Mouse (Mus musculus): ENCODE results near the gene Naxe.

Naxe gene

DNA sequence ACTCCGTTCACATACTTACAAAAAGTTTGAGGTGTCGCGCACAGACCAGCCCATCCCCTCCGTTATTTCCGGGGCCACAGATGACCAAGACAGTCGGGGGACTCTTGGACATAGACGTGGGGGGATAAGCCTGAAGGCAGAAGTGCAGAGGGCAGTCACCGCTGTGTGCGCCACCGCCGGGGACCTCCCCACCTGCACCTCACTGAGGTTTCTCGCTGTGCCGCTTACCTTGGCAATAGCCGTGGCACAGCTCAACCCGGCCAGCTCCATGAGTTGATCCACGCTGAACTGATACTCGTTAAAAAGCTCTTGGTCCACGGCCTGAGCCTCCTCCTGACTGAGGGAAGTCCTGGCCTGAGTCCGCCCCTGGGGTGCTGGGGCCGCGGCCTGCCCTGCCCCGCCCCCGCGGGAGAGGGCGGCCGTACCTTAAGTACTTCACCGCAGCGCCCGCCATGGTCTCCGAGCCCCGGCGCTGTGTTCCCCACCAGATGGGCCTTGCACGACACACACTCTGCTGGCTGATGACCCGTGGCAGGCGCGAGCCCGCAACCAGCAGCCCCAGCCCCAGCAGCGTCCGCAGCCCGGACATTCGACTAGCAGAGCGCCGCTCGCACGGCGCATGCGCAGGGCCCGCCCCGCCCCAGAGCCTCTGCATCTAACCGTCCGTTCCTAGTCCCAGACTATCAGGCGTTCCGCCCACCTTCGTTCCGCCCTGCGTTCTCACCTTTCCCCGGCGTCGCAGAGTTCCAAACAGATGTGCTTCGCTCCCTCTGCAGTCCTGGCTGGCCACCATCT, at the start of gene Naxe:
TSS of gene Naxe (minus strand) at position 594 of the 795 bp plus-strand sequence.
- DNase-seq (ENCODE audit: low read depth, low spot score) = peak; percentile 78

DNA sequence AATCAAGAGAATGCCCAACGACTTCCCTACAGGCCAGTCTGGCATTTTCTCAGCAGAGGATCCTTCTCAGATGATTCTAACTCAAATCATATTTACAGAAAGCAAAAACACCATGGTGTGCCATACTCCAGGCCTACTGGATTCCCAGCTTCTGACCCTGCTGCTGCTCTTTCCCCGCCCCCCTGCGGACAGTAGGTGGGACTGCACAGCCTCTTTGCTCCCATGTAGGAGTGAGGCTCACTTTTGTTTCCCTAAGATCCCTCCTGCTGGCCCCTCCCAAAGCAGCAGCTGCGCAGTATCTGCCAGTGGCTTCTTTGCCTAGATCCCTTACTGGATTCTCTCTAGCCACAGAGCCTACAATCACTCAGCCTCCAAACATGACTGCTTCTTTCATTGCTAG, 47.8 kb upstream of the Naxe start:
- no peak for DNase-seq (ENCODE audit: low read depth, low spot score)

DNA sequence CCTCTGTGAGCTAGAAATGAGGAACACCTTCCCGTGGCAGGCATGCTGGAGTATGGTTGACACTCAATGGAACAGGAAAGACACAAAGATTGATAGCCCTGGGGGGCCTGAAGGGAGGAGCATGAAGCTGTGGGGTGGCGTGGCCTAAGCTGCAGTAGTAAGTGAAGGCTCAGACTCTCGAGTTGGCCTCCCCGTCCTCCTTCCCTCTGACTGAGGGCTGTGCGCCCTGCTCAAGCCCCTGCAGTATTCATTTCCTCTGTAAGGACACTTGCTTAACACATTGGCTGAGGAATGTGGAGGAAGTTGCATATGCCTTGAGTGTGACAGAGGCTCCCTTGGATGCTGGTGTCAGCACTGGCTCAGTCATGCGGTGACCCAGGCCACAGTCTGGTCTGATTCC, 44.3 kb upstream of the Naxe start:
- DNase-seq (ENCODE audit: low read depth, low spot score) = no peak

GRCm38 (mm10) chr3:88102196-88102595, 43.9 kb upstream of the Naxe start:
- no peak for DNase-seq (ENCODE audit: low read depth, low spot score)

- DNase-seq (ENCODE audit: low read depth, low spot score) = no peak
Observed at GRCm38 (mm10) chr3:88101736-88102135, 43.4 kb upstream of the Naxe start.

- no peak for DNase-seq (ENCODE audit: low read depth, low spot score)
Observed at GRCm38 (mm10) chr3:88100251-88100650, 42.0 kb upstream of the Naxe start.

DNA sequence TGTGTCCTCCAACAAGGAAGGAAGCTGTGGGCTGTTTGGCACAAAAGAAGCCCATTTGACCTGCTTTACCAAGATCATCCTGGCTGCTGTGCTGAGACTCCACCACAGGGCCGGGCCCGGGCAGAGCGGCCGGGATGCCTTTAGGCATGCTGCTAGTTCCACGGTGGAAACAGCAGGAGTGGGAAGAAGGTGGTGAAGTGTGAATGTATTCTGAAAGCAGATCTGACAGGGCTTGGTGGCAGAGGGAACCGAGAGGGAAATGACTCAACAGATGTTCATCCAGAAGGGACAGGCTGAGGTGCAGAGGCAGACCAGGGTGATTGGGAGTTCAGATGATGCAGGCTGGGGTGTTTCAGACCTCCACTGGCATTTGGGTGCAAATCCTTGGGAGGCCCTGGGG, 39.4 kb upstream of the Naxe start:
- no peak for DNase-seq (ENCODE audit: low read depth, low spot score)

DNA sequence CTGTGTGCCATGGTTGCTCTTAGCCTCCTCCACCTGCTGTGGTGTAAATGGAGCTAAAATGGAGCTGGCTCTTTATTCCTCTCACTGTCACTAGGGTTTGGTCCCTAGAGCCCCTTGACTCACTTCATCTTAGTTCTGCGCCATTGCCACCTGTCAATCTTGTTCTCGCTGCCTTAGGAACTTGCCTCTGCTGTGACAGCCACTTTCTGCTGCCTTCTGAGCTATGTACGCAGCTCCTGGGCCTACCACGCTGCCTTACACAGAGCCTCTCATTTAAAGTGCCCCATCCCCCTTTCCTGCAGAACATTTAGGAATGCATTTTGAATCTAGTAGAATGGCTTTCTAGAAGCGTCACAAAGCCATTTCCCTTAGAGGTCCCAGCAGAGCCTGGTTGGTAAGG, 35.8 kb upstream of the Naxe start:
- no peak for DNase-seq (ENCODE audit: low read depth, low spot score)

GRCm38 (mm10) chr3:88090616-88091015, 32.3 kb upstream of the Naxe start:
- DNase-seq (ENCODE audit: low read depth, low spot score) = no peak

DNA sequence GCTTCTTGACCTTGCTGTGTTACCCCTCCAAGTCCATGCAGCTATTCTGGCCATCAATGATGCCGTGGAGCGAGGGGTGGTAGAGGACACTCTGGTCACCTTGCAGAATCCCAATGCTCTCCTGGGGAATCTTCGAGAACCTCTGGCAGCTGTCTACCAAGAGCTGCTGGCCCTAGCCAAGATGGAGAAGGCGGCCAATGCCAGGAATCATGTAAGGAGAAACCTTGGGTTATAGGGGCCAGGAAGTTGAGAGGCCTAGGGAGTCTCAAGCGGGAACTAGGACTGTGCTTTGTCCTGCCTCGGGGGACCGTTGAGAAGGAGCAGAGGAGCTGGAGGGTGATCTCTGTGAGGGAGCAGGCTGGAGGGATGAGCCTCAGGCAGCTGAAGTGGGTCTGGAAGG, 31.8 kb upstream of the Naxe start:
- no peak for DNase-seq (ENCODE audit: low read depth, low spot score)

DNA sequence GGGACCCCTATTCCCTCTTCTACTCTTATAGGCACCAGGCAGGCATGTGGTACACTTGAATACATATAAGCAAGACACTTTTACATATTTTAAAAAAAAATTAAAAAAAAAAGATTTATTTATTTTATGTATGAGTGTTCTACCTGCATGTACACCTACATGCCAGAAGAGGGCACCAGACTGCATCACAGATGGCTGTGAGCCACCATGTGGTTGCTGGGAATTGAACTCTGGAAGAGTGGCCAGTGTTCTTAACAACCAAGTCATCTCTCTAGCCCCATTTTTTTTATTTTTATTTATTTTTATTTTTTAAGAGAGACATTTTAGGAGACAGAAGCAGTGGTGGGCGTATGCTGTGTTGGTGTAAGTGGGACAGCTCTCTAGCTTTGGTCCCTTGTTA, 29.4 kb upstream of the Naxe start:
- DNase-seq (ENCODE audit: low read depth, low spot score) = no peak

GRCm38 (mm10) chr3:88085459-88085858, 27.2 kb upstream of the Naxe start:
- no peak for DNase-seq (ENCODE audit: low read depth, low spot score)

DNA sequence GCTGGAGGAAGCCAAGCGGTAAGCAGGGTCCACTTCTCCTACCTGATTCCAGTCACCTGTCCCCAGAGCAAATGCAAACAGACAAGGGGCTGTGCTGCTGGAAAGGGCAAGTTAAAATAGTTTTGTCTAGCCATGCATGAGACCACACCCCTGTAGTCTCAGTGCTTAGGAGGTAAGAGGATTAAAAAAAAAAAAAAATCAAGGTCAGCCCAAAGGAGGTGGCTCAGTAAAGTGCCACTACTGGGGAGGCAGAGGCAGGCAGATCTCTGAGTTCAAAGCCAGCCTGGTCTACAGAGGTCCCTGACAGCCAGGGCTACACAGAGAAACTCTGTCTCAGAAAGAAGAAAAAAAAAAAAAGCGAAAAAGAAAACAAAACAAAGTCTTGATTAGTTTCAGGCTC, 25.7 kb upstream of the Naxe start:
- DNase-seq (ENCODE audit: low read depth, low spot score) = no peak

DNA sequence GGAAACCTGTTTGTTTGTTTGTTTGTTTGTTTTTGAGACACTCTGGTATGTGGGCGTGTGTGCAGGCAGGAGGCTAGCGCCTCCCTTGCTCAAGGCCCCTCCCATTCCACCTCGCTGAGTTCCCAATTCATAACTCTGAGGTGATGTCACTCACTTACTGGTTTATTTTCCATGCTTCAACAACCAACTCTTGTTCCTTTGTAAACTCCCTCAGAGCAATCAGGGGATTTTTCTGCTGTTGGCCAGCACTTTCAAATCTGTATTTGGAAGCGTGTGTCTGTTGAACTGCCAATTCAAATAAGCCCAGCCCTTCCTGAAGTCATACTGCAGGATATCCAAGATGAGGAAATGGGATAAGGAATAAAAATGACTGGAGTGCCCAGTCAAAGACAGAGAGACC, 24.4 kb upstream of the Naxe start:
- DNase-seq (ENCODE audit: low read depth, low spot score) = no peak

DNA sequence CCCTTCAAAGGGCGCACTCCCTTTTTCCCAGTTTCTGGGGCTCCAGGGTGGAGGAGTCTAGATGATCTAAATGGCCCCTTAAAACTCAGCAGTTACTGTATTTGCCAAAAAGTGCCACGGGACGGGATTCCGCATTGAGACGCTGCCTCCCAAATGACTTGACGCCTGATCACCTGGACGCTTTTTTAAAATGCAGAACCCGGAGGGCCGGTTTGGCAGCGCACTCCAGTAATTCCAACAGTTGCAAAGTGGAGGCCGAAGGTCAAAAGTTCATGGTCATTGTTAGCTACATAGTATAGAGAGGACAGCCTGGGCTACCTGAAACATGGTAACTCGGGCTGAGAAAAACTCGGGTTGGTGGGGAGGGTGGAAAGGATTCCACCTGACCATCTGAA, 23.9 kb upstream of the Naxe start:
- DNase-seq (ENCODE audit: low read depth, low spot score) = no peak

GRCm38 (mm10) chr3:88081345-88082223, 23.3 kb upstream of the Naxe start, which contains the start of gene Iqgap3:
Iqgap3 (plus strand) TSS chr3:88081971.
- peak; percentile 81 for DNase-seq (ENCODE audit: low read depth, low spot score)

- no peak for DNase-seq (ENCODE audit: low read depth, low spot score)
Observed at GRCm38 (mm10) chr3:88078204-88078603, 19.9 kb upstream of the Naxe start, which contains the start of gene Ttc24. Ttc24 (minus strand) TSS chr3:88078304.

DNA sequence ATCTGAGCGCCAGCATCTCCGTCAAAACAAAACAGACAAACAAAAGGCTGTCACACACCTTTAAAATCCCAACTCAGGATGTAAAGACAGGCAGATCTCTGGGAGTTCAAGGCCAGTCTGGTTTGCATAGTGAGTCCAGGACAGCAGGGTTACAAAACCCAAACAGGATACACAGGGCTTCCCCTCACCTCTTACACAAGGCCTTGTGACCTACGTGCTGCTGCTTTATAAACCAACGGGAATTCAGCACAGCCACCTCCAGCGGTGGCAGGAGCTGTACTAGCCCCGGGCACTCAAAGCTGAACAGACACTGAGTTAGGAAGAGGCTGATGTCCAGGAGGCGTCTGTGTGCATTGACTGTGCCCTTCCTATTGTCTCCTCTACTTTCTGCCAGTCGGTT, 19.1 kb upstream of the Naxe start:
- no peak for DNase-seq (ENCODE audit: low read depth, low spot score)

DNA sequence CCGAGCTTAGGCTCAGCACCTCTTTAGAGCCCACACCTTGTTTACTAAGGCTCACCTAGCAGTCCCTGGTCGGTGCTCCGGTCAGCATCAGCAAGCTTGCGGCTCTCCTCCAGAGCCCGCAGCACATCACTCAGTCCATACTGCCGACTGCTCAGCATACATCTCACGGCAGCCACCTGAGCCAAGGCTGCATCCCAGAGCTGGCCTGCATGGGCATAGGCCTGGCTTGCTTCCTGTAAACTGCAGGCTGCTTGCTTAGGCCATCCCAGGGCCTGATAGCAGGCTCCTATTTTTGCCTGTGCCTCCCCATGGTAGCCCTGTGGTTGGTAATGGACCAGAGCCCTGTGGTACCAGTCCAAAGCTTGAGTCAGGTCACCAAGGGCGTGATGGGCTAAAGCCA, 16.5 kb upstream of the Naxe start:
- no peak for DNase-seq (ENCODE audit: low read depth, low spot score)

GRCm38 (mm10) chr3:88074351-88074750, 16.1 kb upstream of the Naxe start:
- no peak for DNase-seq (ENCODE audit: low read depth, low spot score)

DNA sequence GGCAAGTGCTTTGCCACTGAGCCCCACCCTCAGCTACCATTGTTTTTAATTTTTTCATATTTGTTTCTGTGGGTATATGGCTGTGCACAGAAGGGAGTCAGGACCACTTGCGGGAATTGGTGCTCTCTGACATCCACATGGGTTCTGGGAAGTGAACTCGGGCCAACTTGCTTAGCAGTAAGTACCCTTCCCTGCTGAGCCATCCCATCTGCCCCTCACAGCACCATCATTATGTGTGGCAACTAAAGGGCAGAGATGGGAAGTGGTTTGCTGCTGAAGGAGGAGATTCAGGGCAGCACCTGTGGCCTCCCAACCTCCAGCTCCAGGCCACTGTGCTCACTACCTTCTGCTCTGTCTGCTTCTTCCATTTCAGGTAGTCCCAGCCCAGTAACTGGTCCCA, 15.3 kb upstream of the Naxe start:
- no peak for DNase-seq (ENCODE audit: low read depth, low spot score)

GRCm38 (mm10) chr3:88071783-88072182, 13.5 kb upstream of the Naxe start:
- peak; percentile 60 for DNase-seq (ENCODE audit: low read depth, low spot score)

GRCm38 (mm10) chr3:88068386-88068785, 10.1 kb upstream of the Naxe start:
- DNase-seq (ENCODE audit: low read depth, low spot score) = no peak

Data from retina, adult 2 months (tissue).